Mouse (Mus musculus) stomach, postnatal 0 days (tissue): ENCODE data around the gene Hoxd11.

Experiments used
- CTCF ChIP-seq: IDR thresholded peaks from 2 replicates; pipeline ENCODE4 v1.5.1; 2016; ENCODE audit warnings: antibody characterized with exemption, low read depth, mild to moderate bottlenecking, moderate library complexity
- EP300 ChIP-seq: optimal IDR thresholded peaks from 2 replicates; pipeline ENCODE3; 2016; ENCODE audit warnings: antibody characterized with exemption

DNA sequence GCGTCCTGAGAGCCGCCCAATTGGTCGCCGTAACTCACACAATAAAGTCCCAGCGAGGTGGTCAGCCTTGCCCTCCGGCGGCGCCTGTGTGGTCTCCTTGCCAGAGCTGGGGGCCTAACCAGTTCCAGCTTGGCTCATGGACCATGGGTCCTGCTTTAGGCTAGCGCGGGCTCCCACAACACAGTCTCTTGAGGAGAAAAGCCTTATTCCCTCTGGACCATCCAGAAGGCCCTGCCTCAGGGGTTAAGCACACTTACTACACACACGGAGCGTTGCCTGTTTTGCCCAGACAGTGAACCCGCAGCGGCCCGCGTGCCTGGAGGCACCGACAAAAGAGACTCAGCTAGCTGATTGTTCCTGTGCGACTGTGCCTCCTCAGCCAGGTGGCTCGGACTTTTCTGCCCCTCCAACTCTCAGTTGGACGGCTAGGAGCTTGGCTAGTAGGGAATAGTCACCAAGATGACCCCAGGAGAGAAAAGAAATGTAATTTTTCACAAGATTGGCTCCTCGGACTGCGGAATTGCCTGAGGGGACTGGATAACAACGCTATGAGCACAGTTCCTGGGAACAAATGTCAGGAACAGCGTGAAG, 5.4 kb upstream of the Hoxd11 start:
- TF ChIP-seq CTCF (no peak), EP300 (no peak)
